ENCODE assay signal across 1 mouse cellular context in the genomic region with DNA sequence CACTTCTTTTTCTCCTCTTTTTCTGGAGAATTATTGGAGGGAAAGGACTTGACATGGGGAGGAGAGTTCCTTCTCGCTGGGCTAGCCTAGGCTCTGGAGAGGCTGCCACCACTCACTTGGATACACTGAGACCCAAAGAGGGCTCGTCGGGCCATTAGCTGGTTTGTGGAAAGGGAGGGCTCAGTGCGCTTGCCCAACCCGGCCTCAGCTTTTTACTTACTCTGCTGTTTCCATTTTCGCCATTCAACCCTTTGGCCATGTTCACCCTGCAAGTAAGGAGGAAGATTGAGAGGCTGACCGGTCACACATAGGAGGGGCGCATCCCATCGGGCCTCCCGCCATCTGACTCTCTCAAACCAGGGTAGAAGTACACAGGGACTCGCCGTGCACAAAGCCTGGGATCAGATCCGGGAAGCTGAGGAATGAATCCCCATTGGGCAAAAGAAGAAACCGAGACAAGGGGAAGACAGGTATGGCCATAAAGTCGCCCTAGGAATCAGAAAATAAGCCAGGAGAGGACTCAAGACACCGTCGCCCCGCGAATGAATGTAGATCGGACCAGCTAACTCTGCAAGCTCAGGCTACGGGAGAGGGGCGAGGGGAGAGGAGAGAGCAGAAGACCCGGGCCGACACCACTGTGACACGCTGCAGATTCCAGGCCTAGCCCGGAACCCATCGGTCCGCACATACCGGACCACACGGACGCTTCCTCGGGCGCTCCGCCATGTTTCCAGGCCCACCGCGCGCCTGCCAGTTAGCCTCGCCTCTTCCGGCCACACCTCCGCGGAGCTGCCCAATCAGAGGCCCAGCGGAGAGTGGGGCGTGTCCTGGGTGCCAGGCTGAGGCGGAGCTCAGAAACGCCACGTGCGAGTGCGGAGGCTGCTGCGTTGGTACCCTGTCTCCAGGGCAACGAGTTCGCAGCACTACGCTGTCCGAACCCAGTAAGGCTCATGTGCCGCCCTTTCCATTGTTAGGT.
TF ChIP-seq lines count a peak whose summit lies in the region.

TSS of gene Spout1 (minus strand) at position 760 of the 976 bp plus-strand sequence.

TF ChIP-seq in MEL, 35 proteins besides CTCF, POLR2A, EP300 and RAD21 (continued from another document):
- TF ChIP-seq ELF1 (IDR thresholded peaks at IDR 0.05; ENCODE audit: low read depth, low read length) (peak; percentile 82), MXI1 (IDR thresholded peaks at IDR 0.05; ENCODE audit: low read depth, low read length) (peak; percentile 100), MYB (IDR thresholded peaks at IDR 0.05; ENCODE audit: low read depth, low read length) (no peak), KAT2A (conservative IDR thresholded peaks at IDR 0.05; ENCODE audit: low read depth, low read length) (no peak; the same call in 1 of the 2 replicates), ZKSCAN1 (IDR thresholded peaks at IDR 0.05; ENCODE audit: low read depth, low read length) (no peak), USF2 (IDR thresholded peaks at IDR 0.05; ENCODE audit: borderline replicate concordance in 1 of 2, insufficient read depth in 1 of 2, low read depth in 1 of 2, low read length in 2 of 2) (no peak), SMC3 (IDR thresholded peaks at IDR 0.05; ENCODE audit: low read depth, low read length) (peak; percentile 2; the same call in 1 of the 2 replicates), ZMIZ1 (IDR thresholded peaks at IDR 0.05; ENCODE audit: low read depth, low read length) (no peak), MAFK (IDR thresholded peaks at IDR 0.05; ENCODE audit: borderline replicate concordance, low read depth, low read length) (no peak), MEF2A (IDR thresholded peaks at IDR 0.05; ENCODE audit: extremely low read depth, insufficient replicate concordance, low read depth, low read length, poor library complexity, severe bottlenecking) (no peak), POLR2AphosphoS5 (IDR thresholded peaks at IDR 0.05; ENCODE audit: borderline replicate concordance, low read depth, low read length) (no peak), TAL1 (IDR thresholded peaks at IDR 0.05; ENCODE audit: low read length) (no peak), BHLHE40 (IDR thresholded peaks at IDR 0.05; ENCODE audit: borderline replicate concordance, low read depth, low read length) (peak; percentile 78; the same call in 1 of the 2 replicates), ZNF384 (IDR thresholded peaks at IDR 0.05; ENCODE audit: low read depth, low read length) (no peak)
